Mouse (Mus musculus) stomach, embryonic 14.5 days (tissue): ENCODE data around the gene Pigu. TPM values are rescaled to one million over a fixed set of nuclear protein-coding genes. Genes with fewer than 3 reads are reported as not detected.

ENCODE experiments used
- ATAC-seq: fragments of 200-750 bp; cut with Nextera tagmentation; 2 replicates; pipeline ENCODE4 v1.8.0; 2017; ENCODE audit warnings: low read depth, moderate TSS enrichment; ENCODE audit not compliant: insufficient number of reproducible peaks, insufficient read depth, low FRiP score
- H3K27ac ChIP-seq: fragments of 300-500 bp; sonication (generic); 2 replicates; pipeline ENCODE4 v1.5.1; 2014; ENCODE audit warnings: mild to moderate bottlenecking, low read length, moderate library complexity, mixed read lengths
- H3K27me3 ChIP-seq: fragments of 300-500 bp; sonication (generic); 2 replicates; pipeline ENCODE4 v1.6.1; 2014; ENCODE audit warnings: low read length, control low read depth, mixed read lengths; ENCODE audit not compliant: control insufficient read depth, insufficient read depth
- H3K36me3 ChIP-seq: fragments of 300-500 bp; sonication (generic); 2 replicates; pipeline ENCODE4 v1.6.1; 2014; ENCODE audit warnings: mild to moderate bottlenecking, control low read depth, low read length, moderate library complexity, mixed read lengths; ENCODE audit not compliant: control insufficient read depth, insufficient read depth
- H3K4me1 ChIP-seq: fragments of 300-500 bp; sonication (generic); 2 replicates; pipeline ENCODE4 v1.6.1; 2014; ENCODE audit warnings: low read length, control low read depth, mixed read lengths; ENCODE audit not compliant: control insufficient read depth, insufficient read depth
- H3K4me2 ChIP-seq: fragments of 300-500 bp; sonication (generic); replicated peaks from 2 replicates; pipeline ENCODE4 v1.6.1; 2014; ENCODE audit warnings: low read depth, low read length, control low read depth
- H3K4me3 ChIP-seq: fragments of 300-500 bp; sonication (generic); 2 replicates; pipeline ENCODE4 v1.5.1; 2014; ENCODE audit warnings: low read depth, low read length, control low read depth
- H3K9ac ChIP-seq: fragments of 300-500 bp; sonication (generic); replicated peaks from 2 replicates; pipeline ENCODE4 v1.6.1; 2014; ENCODE audit warnings: low read depth, mild to moderate bottlenecking, control low read depth, low read length, moderate library complexity, mixed read lengths
- H3K9me3 ChIP-seq: fragments of 300-500 bp; sonication (generic); 2 replicates; pipeline ENCODE4 v1.6.1; 2016; ENCODE audit warnings: low read depth, low read length, control low read depth; ENCODE audit not compliant: control insufficient read depth
- WGBS: fragments of 180-500 bp; shearing (Covaris S2); extraction: QIAGEN DNeasy Blood & Tissue Kit; methylation state at CpG from one replicate; pipeline ENCODE4 v1.1.7; 2014; 5-methylcytosine and 5-hydroxymethylcytosine counted together
- polyA plus RNA-seq: library from polyadenylated mRNA; unstranded; fragments of >200 nt; fragmentation: Nextera tagmentation; extraction: Ambion mirVana; gene quantifications from 2 replicates; pipeline ENCODE4 v1.2.1, GENCODE M21; 2014

The Pigu gene
- polyA plus RNA-seq, 1 experiment from 2014 or later = 62.5 TPM

GRCm38 (mm10) chr2:155328906-155329305 is 28.3 kb downstream of the Pigu start:
- no peak overlapping the region for H3K4me3 ChIP-seq
- no peaks in the 10 kb centered on the region for H3K4me1 ChIP-seq
- H3K9ac ChIP-seq = no peak overlapping the region
- H3K27ac ChIP-seq = no peak overlapping the region
- no peak for ATAC-seq
- H3K4me2 ChIP-seq = no peak overlapping the region
- H3K36me3 ChIP-seq = peaks cover 18% of the 10 kb centered on the region
- no peaks in the 10 kb centered on the region for H3K9me3 ChIP-seq
- no peaks in the 10 kb centered on the region for H3K27me3 ChIP-seq

GRCm38 (mm10) chr2:155327906-155328305 is 29.3 kb downstream of the Pigu start:
- H3K4me2 ChIP-seq = no peak overlapping the region
- H3K4me3 ChIP-seq = no peak overlapping the region
- no peaks in the 10 kb centered on the region for H3K9me3 ChIP-seq
- no peaks in the 10 kb centered on the region for H3K27me3 ChIP-seq
- 86% methylated on average over 5 of the region's 5 CpGs for whole genome bisulfite sequencing
- no peak overlapping the region for H3K27ac ChIP-seq
- H3K9ac ChIP-seq = no peak overlapping the region
- no peaks in the 10 kb centered on the region for H3K4me1 ChIP-seq
- H3K36me3 ChIP-seq = peaks cover 14% of the 10 kb centered on the region
- no peak for ATAC-seq

- Histone ChIP-seq H3K4me1 (no peaks in the 10 kb centered on the region), H3K4me2 (no peak overlapping the region), H3K27me3 (no peaks in the 10 kb centered on the region), H3K9ac (no peak overlapping the region), H3K4me3 (no peak overlapping the region), H3K9me3 (no peaks in the 10 kb centered on the region), H3K36me3 (peaks cover 18% of the 10 kb centered on the region), H3K27ac (no peak overlapping the region)
- no peak for ATAC-seq
- WGBS = 81% methylated on average over 4 of the region's 4 CpGs
Observed at GRCm38 (mm10) chr2:155326001-155326400, 31.2 kb downstream of the Pigu start.

- ATAC-seq = no peak
- H3K4me3 ChIP-seq = no peak overlapping the region
- no peaks in the 10 kb centered on the region for H3K27me3 ChIP-seq
- no peak overlapping the region for H3K9ac ChIP-seq
- 81% methylated on average over 5 of the region's 5 CpGs for WGBS
- no peak overlapping the region for H3K4me2 ChIP-seq
- H3K9me3 ChIP-seq = no peaks in the 10 kb centered on the region
- H3K36me3 ChIP-seq = peaks cover 4% of the 10 kb centered on the region
- no peak overlapping the region for H3K27ac ChIP-seq
- no peaks in the 10 kb centered on the region for H3K4me1 ChIP-seq
Observed at GRCm38 (mm10) chr2:155320596-155320995, 36.6 kb downstream of the Pigu start.

- WGBS = 84% methylated on average over 2 of the region's 2 CpGs
- Histone ChIP-seq H3K4me2 (no peak overlapping the region), H3K4me1 (no peaks in the 10 kb centered on the region), H3K9ac (no peak overlapping the region), H3K4me3 (no peak overlapping the region), H3K27ac (no peak overlapping the region), H3K27me3 (no peaks in the 10 kb centered on the region), H3K36me3 (peaks cover 6% of the 10 kb centered on the region), H3K9me3 (no peaks in the 10 kb centered on the region)
- no peak for ATAC-seq
Observed at GRCm38 (mm10) chr2:155318618-155319017, 38.6 kb downstream of the Pigu start.

- Histone ChIP-seq H3K36me3 (peaks cover 11% of the 10 kb centered on the region), H3K4me2 (no peak overlapping the region), H3K4me3 (no peak overlapping the region), H3K27me3 (no peaks in the 10 kb centered on the region), H3K9me3 (no peaks in the 10 kb centered on the region), H3K27ac (no peak overlapping the region), H3K4me1 (peaks cover 5% of the 10 kb centered on the region), H3K9ac (no peak overlapping the region)
- WGBS = 29% methylated on average over 6 of the region's 6 CpGs
- ATAC-seq = no peak
Observed at GRCm38 (mm10) chr2:155313671-155314070, 43.6 kb downstream of the Pigu start.

GRCm38 (mm10) chr2:155308936-155309592 is 48.2 kb downstream of the Pigu start:
- Histone ChIP-seq H3K4me2 (no peak overlapping the region), H3K9ac (no peak overlapping the region), H3K27ac (0 out of 2 replicates have a peak overlapping the region, but pooled peaks have one; percentile 21), H3K9me3 (no peaks in the 10 kb centered on the region), H3K4me3 (no peak overlapping the region), H3K4me1 (peaks cover 5% of the 10 kb centered on the region), H3K36me3 (peaks cover 11% of the 10 kb centered on the region), H3K27me3 (no peaks in the 10 kb centered on the region)
- no peak for ATAC-seq
- WGBS = 28% methylated on average over 3 of the region's 3 CpGs

- H3K27me3 ChIP-seq = no peaks in the 10 kb centered on the region
- no peak for ATAC-seq
- H3K27ac ChIP-seq = peak overlapping the region; percentile 39; the same call in 1 of the 2 replicates
- H3K9me3 ChIP-seq = no peaks in the 10 kb centered on the region
- H3K4me2 ChIP-seq = no peak overlapping the region
- H3K36me3 ChIP-seq = peaks cover 34% of the 10 kb centered on the region
- no peaks in the 10 kb centered on the region for H3K4me1 ChIP-seq
- no peak overlapping the region for H3K4me3 ChIP-seq
- no peak overlapping the region for H3K9ac ChIP-seq
- WGBS = 63% methylated on average over 4 of the region's 4 CpGs
Observed at GRCm38 (mm10) chr2:155299563-155299962, 57.7 kb downstream of the Pigu start.

- 73% methylated on average over 6 of the region's 6 CpGs for WGBS
- Histone ChIP-seq H3K27me3 (no peaks in the 10 kb centered on the region), H3K4me2 (no peak overlapping the region), H3K4me1 (no peaks in the 10 kb centered on the region), H3K36me3 (peaks cover 46% of the 10 kb centered on the region), H3K27ac (no peak overlapping the region), H3K9me3 (no peaks in the 10 kb centered on the region), H3K4me3 (no peak overlapping the region), H3K9ac (no peak overlapping the region)
- ATAC-seq = no peak
Observed at GRCm38 (mm10) chr2:155295453-155295852, 61.8 kb downstream of the Pigu start.
